Mouse (Mus musculus) layer of hippocampus, adult 8-10 months (tissue): ENCODE data around the gene Ulk4. TPM values are rescaled to one million over a fixed set of nuclear protein-coding genes. Genes with fewer than 3 reads are reported as not detected.

Experiments used
- DNase-seq, 2 experiments: peaks; one replicate each; pipeline ENCODE4 v3.0.0; 2022; ENCODE audit warnings: low spot score in 2 of 2
- total RNA-seq, 4 experiments: library from RNA; stranded (reverse); gene quantifications; 2 replicates each; pipeline ENCODE4 v1.2.4; 2022

The Ulk4 gene
- total RNA-seq, 4 experiments from 2014 or later: 7.9 to 10.8 (median 9.9) TPM

DNA sequence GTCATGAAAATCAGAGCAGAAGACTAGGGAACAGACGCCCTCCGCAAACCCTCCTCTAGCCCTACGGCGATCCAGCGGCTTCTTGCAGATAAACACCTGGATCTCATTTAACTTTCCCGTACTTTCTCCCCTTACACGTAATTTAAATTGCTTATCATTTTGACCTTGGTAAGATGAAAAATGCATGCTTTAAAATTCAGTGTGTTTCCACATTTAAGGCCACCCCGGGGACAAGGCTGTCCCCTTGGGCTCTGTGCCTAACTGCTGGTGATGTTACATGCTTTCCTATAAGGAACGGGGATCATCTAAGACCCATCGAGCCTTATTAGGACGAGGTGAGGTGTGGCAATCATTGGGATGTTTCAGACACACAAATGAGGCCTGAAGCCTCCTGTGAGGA lies 256.6 kb downstream of the Ulk4 start:
- DNase-seq: no peak

DNA sequence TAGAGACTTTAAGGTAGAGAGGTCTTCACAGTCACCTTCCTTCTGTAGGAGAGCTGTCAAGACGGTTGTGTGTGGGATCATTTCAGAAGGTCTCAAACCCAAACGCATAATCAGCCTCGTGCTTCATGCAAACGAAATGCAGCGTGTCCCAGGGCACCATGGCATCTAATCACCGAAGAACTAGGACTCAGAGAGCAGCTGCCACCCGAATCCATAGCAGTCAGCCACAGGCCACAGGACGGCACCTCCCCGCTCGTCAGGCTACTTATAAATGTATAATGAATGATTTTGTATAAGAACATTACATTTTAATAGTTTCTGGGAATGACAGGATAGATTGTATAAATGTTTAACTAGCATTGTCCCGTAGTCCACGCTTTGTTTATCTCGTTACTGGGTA lies 257.1 kb downstream of the Ulk4 start:
- DNase-seq: no peak

DNA sequence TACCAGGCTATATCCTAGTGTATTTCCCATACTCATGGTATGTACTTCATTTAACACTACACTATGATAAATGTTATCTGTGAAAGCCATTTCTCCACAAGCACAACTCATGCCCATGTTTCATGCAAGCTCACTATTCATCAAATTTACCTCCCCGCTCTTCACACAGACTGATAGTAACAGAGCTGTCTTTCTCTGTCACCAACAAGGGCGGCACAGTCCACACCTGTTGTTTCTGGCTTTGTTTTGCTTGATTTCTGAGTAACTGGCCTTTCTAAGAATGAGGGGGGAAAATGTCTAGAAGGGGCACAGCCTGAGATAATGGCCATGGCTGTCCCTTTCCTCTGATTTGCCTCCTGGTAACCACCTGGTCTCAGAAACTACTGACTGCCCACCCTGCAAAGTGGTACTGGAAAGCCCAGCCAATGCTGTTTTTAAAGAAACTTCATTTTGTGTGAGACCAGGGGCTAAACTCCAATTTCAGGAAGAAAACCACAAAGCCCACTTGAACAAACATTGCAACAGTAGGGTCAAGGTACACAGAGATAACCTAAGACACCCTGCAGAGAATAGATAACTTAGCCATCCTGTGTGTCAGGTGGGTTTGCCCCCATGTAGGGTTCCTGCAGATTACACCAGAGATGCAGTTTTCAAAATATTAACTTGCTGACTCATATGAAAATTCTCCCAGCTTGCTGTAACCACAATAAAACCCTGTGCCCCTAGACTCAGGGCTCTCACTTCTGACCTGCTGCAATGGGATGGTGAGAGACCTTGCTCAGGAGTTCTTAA lies 258.3 kb downstream of the Ulk4 start:
- no peak for DNase-seq

DNA sequence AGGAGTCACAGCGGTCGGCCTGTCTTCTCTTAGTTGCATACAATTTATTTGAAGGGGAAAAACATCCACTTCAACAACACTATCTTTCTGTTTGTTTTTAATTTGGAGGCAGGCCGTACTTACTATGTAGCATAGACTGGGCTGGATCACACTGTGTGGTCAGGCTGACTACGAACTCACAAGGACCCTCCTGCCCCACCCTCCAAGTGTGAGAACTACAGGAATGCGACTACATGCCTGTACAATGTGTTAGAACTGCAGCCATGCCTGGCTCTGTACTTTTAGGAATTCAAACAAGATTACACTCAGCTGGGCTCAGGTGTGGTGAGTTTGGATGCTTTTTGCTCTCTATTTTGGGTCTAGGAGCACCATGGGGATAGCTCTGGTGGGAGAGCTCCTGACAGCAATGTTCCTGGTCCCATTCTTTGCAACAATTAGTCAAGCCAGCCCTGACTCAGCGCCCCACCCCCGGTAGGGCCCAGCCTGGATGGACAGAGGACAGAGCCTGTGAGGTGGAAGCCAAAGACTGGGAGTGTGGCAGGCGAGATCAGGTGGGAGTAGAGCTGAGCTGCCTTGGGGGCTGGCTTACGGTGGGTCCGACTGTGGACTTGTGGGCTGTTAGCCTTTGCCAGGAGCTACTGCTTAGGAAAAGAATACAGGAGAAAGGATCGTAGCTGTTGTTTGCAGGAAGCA lies 261.0 kb downstream of the Ulk4 start:
- DNase-seq: no peak

DNA sequence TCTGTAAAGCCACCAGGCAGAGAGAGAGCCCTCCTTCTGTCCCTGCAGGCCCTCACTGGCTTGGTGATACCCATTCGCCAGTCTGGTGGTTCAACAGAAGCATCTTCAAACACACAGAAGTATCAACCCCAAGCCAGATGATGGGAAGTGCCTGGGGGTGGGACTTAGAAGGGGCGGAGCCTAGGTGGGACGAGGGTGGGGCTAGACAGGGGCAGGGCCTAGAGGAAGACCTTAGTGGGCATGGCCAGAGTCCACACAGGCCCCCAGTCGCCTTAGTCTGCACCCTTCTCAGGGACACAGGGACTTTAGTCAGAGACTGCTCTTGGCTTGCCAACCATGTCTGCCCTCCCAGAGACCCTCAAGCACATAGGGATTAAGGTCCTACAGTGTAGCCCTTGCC lies 265.5 kb downstream of the Ulk4 start:
- no peak for DNase-seq

DNA sequence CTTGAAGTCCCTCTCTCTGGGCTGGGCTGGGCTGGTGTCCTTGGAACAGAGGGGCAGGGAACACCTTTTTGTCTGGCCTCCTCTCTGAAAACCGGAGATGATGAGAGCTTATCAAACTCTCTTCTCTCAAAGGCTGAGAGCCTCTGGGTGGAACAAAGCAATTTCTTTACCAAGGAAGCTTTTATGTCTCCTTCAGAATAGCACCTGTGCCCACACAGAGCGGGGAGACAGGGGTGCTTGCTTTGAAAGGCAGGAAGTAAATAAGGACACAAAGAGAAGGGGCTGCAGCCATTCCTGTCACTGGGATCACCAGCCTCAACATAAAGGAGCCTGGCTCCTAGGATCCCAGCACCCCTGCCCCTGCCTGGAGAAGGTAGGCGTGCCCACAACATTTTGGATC lies 266.5 kb downstream of the Ulk4 start:
- no peak for DNase-seq

DNA sequence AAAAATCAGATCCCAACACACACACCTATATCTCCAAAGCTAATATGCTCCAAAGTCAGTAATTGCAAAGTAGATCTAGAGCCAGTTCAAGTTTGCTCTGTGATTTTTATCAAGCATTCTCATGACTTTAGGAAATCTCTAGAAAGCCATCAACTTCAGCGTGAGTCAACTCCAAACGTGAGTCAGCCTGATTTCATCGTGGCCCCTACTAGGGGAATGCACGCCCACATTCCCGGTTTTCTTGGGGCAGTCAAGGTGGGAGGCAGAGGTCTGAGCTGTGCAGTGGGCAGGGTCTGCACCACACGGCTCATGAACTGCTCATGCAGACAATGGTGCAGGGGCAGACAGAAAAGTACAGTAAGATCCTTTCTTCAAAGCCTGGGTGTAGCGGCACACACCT lies 271.0 kb downstream of the Ulk4 start:
- DNase-seq: no peak

DNA sequence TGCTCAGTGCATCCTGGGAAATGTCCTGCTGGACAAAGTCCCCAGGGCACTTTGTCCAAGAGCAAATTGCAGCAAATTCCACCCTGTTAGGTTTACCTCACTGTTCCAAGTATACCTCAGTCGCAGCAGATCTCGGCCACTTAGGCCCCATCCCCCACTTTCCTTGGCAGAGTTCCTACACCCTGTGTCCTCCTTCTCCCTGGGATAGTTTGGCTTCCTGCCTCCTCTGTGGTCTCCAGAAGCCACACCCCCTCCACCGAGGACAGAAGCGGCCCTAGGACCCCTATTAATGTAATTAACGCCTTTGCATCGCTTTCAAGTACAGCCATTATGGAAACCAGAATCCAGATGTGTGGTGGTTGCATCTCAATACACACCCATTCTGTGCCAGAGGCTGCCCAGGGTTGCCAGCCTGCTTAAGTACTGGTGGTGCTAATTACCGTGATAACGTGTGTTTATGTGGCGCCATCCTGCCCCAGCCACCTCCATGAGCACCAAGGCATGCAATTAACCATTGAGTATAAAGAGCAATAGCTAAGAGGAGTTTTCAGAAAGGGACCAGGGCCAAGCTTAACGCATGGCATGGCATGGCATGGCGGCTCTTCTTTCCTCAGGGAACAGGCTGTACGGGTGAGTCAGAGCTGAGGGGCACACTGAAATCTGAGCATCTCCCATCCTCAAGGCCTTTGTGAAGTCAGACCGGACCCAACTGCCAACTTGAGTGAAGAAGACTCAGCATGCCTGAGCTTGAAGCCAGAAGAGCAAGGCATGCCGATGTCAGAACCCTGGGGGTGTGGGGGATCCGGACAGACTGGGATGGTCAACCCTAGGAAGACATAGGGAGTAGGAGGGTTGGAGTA lies 275.1 kb downstream of the Ulk4 start:
- no peak for DNase-seq

DNA sequence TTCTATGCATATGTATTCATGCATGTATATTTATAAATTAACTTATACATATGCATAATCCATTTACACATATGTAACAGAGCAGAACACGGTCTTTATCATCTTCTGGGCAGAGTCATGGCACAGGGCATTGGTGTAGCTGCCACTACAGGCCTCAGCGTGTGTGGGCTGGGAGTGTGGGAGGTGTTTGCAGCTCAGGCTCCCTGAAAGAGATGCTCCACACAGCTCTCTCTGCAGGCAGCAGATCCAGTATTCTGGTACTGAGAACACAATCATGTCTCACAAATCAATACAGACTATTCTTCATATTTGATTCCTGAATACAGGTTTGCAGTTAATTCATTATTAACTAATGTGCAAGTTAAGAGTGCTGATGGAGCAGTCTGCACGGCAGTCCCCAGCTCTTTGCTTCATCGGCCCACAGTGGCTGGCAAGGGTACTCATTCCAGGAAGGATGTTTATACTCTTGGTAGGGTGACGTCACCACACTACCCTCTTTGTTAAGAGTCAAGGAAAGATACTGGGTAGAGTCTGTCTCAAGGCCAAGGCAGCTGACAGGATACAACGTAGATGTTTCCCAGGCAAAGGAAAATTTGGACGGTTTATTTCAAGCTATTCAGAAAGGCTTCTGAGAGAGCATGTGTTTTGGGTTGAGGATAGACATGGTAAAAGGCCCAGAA lies 276.2 kb downstream of the Ulk4 start:
- DNase-seq: peak; percentile 46 to 50

DNA sequence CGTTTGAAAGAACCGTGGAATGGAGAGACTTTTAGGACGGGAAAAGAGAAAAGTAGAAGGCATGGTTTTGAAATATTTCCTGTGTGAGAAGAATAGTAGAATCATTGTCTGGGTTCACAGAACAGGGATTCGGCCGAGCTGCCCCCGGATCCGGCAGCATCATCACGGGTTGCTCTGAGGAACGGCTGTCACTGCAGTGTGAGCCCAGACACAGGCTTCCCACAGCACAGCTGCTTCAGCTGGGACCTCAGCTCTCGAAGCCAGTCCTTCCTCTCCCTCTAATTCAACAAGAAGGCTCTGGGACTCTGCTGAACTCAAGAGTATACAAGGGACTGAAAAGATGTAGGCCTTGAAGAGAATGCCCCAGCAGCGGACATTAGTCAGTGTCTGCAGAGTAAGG lies 278.3 kb downstream of the Ulk4 start:
- DNase-seq: peak; percentile 25 to 43

DNA sequence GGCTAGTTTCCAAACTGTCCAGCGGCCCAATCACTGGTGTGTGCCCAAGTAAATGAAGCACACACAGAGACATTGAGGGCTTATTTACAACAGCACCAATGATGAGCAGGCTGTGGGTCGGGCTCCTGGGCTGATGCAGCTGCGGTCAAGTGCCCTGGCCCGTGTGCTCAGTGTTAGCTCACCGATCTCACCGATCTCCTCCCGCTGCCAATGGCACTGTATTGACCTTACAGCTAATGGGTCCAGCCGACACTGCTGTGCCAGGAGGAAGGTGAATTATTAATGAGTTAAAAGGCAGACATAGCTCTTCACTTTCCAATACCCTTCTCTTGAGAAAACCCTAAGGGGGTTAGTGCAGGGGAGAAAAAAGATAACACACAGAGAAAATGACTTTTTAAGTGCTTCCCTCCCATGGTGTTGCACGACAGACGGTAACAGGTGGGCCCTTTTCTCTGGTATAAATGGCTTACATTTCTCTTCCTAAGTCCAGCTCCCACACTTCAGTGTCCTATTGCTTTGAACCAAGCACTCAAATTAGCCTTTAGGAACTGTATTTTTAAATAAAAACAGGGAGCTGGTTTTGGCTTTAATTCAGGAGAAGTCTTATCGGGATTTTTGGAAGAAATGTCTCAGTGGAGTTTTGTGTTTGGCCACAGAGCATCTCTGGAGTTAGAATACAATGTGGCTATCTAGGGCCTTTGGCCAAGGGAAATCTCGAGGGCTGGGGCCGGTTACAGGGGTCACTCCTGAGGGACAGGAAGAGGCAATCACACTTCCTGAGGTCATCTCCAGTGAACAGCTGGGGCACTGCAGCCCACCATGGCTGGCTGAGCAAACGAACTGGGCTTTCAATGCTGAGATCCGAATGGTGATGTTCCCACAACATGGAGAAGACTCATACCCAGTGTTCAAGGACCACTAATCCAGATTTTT lies 282.5 kb downstream of the Ulk4 start:
- DNase-seq: no peak

DNA sequence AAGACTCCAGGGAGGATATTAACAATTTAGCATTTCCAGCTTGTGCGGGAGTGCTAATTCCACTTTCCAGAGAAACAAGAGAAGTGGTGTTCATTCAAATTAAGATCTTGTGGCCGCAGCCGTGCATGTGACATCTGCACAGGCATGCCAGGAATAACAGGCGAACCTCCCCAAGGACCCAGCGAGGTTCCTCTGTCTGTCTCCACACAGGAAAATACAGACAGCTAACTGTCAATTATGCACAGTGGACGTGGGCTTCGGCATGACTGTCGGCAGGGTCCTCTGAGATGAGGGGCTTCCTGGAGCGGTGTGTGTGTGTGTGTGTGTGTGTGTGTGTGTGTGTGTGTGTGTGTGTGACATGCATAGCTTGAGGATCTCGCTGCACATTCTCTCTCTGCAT lies 284.0 kb downstream of the Ulk4 start:
- no peak for DNase-seq

DNA sequence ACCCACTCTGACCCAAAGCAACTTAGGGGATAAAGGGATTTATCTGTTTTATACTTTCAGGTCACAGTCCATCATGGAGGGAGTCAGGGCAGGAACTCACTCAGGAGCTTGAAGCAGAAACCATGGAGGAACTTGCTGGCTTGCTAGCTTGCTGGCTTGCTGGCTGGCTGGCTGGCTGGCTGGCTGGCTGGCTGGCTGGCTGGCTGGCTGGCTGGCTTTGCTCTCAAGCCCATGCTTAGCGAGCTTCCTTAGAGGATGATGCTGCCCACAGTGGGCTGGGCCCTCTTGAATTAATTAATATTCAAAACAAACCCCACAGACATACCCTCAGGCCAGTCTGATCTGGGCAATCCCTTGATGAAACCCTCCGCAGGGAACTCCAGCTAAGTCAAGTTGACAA lies 285.2 kb downstream of the Ulk4 start:
- no peak for DNase-seq

DNA sequence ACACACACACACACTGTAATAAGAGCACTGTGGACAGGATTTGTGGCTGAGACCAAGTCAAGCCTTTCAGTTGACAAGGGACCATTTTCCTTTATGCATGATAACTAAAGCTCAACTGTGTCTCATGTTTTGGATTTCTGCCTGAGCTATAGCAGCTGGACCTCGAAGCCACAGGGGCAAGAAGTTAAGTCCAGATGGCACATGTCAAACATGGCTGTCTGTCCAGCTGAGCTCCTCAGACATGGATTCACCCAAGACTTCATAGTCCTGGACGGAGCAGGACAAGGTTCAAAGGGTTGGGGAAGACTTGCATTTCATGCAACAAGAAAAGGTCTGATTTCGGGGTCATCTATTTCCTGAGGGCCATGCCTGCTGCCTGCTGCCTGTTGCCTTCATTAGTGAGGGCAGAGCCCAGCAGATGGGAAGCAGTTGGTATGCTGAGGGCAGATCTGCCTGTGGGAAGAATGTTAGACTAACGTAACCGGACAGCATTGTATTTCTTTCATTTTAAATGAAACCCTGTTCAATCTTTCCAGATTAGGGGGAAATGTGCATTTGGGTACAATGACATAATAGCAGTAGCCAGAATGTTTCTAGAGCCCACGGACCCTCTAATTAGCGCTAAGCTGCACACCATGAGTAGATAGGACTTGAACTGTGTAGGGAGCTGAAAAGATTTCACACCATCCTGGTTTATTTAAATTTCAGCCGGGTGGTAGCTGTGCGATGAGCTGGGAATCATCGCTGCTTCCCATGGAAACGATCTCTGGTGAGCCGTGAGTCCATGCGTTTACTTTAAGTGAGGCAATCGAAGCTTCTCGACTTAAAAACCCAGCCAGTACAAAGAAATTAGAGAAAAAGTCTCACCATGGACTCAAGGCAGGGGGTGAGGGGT lies 286.9 kb downstream of the Ulk4 start:
- DNase-seq: no peak

DNA sequence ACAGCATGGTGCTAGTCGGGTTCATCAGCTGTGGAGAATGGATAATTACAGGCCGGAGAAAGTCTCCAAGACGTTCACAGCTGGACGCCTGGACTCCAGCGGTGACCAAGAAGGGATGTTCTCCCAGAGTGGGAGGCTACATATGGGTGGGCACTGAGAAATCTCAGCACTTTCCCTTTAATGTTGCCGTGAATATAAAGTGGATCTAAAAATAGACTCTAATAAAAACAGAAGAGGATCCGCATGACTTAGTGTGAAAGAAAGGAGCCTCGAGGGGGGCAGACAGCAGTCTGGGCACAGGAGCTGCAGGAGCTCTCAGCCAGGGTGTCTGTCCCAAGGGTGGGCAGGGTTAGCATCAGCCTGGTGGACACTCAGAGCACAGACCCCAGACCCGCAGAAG lies 288.9 kb downstream of the Ulk4 start:
- DNase-seq: no peak

DNA sequence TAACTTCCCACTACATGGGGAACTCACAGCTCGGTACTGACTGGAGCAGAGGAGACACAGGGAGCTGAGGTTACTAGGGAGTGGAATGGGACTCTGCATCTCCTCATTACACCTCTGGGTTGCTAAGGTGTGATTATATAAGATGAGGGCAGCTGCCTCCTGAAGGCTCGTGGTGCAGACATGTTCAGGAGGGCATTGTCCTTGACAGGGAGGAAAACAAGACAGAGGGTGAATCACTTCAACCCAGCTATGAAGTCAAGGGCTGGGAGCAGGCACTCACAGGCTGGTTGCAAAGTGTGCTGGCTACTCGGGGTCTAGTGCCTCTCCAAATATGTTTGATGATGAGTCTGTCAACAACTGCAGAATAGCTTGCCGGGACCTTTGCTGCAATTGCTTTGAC lies 290.0 kb downstream of the Ulk4 start:
- no peak for DNase-seq

DNA sequence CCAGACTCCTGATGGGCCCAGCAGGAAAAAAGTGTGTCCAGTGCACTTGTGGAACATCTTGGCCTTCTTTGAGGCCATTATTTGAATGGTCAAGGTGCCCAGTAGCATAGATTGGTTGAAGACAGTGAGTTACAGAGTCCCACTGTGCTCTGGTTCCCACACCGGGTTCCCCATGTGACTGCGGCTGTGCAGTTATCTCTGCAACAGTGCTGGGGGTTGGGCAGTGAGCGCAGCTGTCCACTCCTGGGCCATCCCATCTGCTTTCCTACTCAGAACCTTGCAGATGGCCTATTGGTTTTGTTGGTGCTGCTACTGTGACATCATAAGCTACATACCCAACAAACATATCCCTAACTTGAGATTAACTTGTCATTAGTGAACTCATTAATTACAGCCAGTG lies 290.7 kb downstream of the Ulk4 start:
- DNase-seq: no peak

DNA sequence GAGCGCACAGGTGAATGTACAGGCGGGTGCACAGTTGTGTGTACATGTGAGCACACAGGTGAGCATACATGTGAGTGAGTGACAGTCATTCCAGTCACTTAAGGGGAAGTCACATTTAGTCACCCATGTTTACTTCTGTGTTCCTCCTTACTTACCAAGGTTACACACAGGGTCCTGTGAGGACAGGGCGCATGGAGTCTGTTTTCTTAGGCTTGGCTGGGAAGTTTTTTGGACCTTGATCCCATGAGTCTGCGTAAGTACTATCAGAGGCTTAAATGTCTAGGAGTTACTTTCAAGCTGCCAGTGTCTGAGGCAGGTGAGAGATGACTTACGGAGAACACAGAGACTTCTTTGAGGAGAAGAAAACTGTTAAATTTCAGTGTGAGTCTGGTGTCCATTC lies 291.5 kb downstream of the Ulk4 start:
- no peak for DNase-seq

DNA sequence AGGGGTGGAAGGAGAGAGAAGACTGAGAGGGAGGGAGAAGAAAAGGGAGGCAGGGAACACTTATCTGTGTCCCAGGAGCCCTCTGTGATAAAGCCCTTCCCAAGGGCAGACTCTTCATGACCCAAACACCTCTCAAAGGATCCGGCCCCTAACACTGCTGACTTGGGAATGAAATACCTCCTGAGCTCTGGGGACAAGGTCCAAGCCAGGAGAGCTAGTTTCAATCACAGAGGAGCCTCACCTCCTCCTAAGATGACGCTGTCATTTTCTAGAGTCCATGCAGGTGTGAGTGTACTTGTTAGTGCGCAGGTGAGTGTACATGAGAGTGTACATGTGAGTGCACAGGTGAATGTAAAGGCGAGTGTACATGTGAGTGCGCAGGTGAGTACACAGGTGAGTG lies 292.0 kb downstream of the Ulk4 start:
- no peak for DNase-seq

DNA sequence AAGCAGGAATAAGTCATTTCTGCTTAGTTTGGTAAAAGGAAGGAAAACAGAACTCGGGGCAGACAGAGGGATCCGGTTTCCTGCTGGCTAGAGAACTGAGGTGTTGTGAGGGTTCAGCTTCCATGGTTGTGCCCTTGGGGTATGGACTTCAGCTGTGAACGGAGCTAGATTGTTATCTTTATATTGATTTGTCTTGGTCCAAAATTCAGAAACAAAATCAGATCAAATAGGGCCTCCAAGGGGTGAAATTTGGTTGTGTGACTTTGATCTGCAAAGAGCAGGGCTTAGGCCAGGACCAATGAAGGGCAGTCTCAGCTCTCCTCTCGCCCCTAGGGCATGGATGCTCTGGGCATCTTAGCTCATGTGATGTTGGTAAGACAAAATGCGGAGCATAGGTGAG lies 292.5 kb downstream of the Ulk4 start:
- DNase-seq: no peak
